Mouse (Mus musculus): ENCODE results near the gene Sept9.

Sept9 gene

GRCm38 (mm10) chr11:117292446-117292845 is 93.0 kb downstream of the Sept9 start:
- no peak for DNase-seq (ENCODE audit: low spot score)

DNA sequence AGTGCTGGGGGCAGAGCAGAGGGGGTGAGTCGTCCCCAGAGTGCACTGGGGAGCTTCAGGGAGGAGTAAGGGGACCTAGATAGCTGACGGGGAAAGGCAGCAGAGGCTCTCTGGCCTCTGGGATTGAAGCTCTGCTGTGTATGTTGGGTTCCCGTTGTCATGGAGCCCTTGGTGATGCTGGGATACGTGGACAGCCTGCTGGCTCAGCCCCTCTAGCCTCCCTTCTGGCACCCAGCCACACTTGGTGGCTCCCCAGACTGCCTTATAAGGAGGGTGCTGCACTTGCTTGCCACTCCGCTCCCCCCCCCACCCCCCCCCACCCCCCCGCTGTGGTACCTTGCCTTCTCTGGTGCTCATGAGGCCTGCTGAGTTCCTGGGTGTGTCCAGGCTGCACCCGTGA is 95.8 kb downstream of the Sept9 start:
- DNase-seq (ENCODE audit: low spot score): no peak

DNA sequence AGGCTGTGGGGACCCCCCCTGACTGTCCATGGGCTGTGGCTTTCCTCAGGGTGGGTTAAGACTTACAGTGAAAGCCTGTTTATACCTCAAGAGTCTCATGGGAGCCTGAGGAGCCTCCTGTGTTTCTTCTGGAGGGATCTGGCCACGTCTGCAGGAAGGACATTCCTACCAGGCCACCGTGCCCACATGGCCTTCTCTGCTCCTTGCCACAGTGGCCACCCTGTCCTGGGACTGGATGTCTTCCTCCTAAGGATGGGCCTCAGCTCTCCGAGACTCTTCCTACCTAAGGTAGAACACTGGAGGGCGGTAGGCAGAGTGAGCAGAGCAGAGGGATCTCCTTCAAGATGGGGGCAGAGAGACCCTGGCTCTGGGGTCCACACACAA is 96.6 kb downstream of the Sept9 start:
- DNase-seq (ENCODE audit: low spot score): no peak

DNA sequence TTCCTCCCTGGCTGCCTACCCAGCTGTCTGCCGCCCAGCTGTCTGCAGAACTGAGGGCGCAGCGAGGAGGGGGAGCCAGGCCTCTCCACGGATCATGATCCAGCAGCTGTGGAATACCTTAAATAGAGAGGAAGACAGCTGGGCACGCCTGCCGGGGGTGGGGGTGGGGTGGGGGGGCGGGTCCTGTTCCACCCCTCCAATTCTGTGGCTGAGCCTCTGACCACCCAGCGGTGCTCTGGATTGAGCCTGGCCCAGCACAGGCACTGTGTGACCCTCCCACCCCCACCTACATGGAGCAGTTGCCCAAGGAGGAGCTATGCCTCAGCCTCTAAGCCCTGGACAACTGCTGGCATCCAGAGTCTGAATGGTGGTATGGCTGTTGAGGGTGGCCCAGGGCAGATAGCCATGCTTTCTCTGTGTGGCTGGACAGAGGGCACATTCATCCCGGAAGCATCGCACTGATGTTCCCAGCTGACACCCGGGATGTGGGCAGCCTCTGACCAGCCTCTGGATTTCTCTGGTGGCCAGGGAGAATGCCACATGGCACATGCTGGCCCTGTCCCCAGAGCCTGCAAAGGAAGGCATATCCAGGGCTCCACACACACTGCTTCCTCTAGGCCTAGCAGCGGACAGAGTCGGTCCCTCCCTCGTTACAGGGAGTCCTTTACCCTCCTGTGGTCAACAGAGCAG is 97.2 kb downstream of the Sept9 start:
- DNase-seq (ENCODE audit: low spot score): no peak

DNA sequence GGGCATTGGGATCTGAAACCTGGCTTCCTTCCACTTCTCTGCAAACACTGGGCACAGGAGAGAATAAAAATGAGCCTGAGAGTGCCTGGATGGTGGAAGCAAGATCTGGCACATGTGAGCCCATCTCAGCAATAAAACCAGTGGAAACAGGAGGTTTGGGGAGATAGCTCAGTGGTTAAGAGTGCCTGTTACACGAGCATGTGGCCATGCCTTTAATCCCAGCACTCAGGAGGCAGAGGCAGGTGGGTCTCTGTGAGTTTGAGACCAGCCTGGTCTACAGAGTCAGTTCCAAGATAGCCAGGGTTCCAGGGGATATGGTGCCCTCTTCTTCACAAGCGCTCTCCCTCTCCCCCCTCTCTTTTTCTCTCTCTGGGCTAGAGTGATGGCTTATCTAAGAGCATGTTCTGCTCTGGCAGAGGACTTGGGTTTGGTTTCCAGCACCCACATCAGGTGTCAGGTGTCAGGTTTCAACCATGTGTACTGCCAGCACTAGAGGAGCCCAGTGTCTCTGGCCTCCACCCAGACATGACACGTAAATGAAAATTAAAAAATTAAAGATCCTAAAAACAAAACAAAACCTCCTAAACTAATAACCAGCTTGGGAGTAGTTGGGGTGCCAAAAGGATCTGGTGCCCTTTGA is 97.8 kb downstream of the Sept9 start:
- DNase-seq (ENCODE audit: low spot score): no peak

- DNase-seq (ENCODE audit: low spot score): no peak
Measured at GRCm38 (mm10) chr11:117299741-117300140, 100.3 kb downstream of the Sept9 start.

DNA sequence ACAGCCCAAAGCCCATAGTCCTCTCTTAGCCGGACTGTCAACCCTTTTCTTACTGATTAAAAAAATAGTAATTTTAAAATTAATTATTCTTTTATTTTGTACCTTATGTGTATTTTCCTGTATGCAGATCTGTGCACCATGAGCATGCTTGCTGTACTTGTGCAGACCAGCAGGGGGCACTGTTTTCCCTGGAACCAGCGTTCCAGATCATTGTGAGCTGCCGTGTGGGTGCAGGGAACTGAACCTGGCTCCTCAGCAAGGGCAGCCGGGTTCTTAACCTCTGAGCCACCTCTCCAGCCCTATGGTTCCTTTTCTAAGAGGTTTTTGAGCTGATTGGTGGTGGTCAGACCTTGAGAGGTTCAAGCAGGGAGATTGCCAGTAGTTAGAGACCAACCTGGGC is 101.3 kb downstream of the Sept9 start:
- DNase-seq (ENCODE audit: low spot score): no peak

DNA sequence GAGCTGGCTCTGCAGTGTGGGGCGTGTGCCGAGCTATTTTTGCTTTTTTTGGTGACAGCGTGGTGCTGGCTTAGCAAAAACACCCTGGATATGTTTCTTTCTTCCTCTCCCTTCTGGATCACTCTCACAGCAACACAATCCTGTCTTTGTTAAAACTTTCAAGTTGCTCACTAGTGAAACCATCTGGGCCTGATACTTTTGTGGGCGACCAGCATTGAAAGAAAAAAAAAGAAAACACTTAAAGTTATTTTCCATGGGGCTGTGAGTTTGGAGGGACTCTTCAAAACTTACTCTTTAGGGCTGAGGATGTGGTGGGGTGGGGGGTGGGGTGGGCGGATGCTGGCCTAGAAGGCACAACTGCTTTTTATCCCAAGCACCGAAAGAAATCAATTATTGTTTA is 102.3 kb downstream of the Sept9 start:
- no peak for DNase-seq (ENCODE audit: low spot score)

DNA sequence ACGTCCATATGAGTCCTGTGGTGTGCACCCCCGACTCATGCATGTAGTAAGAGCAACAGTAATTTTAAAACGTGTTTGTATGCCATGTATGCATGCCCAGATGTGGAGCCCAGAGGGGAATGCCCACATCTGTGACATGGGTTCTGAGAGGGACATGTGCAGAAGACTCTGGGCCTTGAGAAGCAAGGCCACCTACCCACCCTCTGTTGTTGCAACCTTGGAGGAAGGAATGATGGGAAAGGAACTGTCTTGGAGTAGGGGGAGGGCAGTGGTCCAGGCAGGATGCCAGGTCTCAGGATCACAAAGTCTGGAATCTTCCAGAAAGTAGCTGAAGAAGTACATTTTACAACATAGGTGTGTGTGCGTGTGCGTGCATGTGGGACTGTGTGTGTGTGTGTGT is 102.9 kb downstream of the Sept9 start:
- no peak for DNase-seq (ENCODE audit: low spot score)

DNA sequence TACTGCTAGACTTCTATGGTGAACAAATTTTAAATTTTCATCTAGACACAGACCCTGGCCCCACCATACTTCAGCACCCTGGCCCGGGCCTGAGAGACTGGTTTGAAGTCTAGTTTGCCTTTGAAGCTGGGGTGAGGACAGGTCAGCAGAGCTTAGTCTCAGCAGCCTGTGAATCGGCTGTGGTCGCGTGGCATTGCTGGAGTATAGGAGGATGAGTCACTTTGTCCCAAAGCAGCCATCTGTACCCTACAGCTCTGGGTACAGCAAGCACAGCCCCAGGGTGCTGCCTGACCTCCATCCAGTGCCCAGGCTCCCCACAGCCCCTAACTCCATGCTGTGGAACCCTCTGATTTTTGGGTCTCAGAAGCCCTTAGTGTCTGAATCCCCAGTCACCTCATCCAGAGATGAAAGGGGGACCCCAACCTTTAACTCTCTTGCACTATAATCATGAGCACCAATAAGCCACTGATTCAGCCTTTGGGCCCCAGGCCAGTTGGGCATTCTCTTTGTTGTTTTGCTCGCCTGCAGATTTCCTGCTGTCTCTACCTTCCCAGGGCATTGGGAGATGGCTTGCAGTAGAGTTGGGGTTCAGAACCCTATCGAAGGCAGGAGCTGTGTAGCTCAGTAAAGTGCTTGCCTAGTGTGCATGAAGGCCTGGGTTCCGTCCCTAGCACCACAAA is 106.2 kb downstream of the Sept9 start:
- DNase-seq (ENCODE audit: low spot score): no peak

GRCm38 (mm10) chr11:117306311-117307088 is 107.0 kb downstream of the Sept9 start:
- no peak for DNase-seq (ENCODE audit: low spot score)

DNA sequence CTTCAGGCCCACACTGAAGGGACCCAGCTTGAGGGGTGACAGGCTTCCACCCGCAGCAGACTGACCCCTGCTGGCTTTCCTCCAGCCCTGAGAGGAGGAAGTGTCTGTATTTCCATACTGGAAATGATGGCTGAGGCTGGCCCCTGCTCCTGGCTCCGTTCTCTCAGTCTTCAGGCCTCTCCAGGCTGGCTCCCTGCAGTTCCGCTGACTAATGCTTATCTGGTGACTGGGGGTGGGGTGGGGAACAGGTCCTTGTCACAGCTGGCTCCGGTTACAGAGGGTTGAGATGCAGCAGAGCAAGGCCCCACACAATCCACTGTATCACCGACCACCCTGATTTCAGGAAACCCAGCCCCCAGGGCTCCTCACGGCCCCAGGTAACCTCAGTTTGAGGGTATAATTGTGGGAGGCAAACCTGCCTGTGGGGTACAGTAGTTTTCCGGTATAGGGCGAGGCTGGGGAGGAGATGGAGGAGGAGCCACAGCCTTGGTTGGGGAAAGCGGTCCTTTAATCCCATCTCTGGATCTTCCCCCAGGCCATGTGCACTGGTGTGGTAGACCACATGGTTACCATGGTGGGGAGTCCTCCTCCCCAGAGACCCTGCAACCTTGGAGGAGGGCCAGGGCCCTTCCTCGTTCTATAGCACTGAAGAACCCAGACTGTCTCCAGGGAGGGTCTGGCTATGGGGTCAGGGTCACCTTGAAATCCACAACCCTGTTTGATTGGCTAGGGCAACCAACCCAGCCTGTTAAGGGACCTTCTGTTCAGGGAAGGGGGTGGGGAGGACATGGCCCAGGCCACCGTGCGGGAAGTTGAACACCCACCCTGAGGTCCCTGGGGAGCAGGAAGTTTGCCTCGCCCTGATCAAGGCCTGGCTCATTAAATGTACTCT is 108.7 kb downstream of the Sept9 start:
- DNase-seq (ENCODE audit: low spot score): no peak

DNA sequence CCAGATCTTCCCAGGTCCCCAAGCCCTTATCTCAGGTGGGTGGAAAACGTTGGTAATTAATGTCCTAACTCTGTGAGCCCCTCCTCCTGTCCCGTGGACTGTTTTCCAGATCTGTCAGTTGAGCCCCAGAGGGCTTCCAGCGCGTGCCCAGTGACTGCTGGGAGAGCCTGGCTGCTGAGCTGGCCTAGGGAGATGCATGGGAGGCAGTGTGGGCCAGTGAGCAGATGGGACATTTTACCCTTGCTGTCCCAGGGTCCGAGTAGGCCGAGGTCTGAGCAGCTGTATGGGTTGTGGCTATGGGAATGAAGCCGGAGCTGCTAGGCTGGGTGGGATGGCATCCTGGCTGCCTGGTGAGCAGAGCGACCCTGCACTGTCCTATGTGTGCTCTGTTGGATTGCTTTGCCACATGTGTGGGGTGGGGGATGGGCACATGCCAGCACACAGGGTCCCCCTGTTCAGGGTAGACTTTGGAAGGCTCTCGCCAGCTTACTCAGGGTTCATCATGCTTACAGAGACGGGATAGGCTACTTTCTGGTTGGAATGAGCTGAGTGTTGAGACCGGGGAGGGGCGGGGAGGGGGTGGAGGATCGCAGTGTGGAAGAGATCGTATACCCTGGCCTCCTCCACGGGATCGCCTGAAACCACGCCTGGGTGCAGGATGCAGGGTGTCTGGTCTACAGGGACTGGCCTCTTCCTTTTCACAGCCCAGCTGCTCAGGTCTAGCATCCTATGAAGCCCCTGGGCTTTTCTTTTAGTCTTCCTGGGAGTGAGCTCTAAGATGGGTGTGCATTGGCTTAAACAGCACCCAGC is 109.9 kb downstream of the Sept9 start:
- DNase-seq (ENCODE audit: low spot score): no peak

DNA sequence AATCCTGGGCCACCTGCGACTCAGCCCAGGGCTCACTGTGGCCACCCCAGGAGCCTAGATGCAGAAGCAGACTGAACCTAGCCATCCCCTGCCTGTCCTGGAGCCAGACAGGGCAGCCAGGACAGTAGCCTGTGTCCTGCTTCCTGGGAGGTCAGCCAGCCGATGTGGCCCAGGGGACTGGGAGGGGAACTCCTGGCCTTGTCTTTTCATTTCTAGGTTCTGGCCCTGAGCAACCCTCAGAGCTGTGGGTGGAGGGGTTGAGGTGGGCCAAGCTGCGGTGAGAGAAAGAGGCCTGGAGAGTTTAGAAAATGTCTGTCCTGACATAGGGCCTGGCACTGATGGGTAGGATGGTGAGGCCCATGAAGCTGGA is 110.4 kb downstream of the Sept9 start:
- DNase-seq (ENCODE audit: low spot score): no peak

DNA sequence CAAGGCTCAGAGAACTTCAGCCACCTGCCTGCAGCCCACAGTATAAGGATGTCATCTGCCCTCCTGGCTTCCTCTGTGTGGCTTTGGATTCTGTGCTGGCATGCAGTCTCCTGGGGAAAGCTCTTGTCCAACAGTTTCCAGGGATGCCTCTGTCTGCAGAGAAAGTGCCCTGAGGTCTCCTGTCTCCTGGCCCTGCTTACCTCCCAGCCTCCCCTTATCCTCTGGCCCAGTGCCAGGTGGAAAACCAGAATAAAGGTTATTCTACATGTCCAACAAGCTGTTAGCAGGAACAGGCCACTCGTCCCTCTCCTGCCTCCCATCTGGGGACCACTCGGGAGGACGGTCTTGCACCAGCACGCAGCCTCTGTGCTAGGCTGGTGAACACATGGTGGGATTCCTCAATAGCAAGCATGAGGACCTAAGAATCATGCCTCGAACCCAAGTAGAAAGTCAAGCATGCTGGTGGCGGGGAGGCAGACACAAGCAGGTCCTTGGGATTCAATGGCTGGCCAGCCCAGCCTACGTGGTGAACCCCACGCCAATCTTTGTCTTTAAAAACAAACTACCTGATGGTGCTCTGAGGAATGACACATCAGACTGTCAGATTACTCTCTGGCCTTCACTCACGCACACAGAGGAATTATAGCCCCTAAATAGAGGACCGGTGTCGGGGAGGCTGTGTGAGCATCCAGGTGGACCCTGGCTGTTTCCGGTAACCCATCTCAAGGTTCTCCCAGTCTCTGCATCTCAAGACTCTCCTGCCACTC is 111.1 kb downstream of the Sept9 start:
- no peak for DNase-seq (ENCODE audit: low spot score)

GRCm38 (mm10) chr11:117311127-117311800 is 111.8 kb downstream of the Sept9 start:
- no peak for DNase-seq (ENCODE audit: low spot score)

GRCm38 (mm10) chr11:117312028-117312901 is 112.8 kb downstream of the Sept9 start:
- no peak for DNase-seq (ENCODE audit: low spot score)

DNA sequence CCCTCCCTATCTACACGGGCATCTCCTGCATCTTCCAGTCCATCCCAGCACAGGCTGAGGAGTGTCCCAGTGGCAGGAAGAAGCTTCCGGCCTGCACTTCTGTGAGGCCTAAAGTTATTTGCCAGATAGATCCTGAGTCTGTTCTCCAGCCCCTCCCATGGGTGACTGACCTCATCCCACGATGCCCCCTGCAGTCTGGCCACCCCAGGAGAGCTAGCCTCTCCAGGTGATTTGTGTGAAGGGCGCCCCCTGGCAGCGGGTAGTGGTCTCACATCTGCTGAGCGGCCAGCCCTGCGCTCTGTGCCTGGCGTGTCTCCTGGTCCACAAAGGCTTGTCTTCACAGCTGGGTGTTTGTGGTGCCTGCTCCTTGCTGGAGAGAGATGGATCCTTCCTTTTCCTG is 113.5 kb downstream of the Sept9 start:
- no peak for DNase-seq (ENCODE audit: low spot score)

- no peak for DNase-seq (ENCODE audit: low spot score)
Measured at GRCm38 (mm10) chr11:117313446-117313845, 114.0 kb downstream of the Sept9 start.
